Mouse (Mus musculus) heart, postnatal 0 days (tissue): Measurements from ENCODE around the gene M1ap.

Source experiments
- CTCF ChIP-seq: IDR thresholded peaks from 2 replicates; pipeline ENCODE4 v1.5.1; 2016; ENCODE audit warnings: antibody characterized with exemption, control low read depth, low read depth
- EP300 ChIP-seq: IDR thresholded peaks from 2 replicates; pipeline ENCODE4 v1.6.1; 2016; ENCODE audit warnings: antibody characterized with exemption, low read depth

GRCm38 (mm10) chr6:83038496-83039012, 91.9 kb downstream of the M1ap start:
- TF ChIP-seq CTCF (no peak), EP300 (no peak)
